Mouse (Mus musculus): ENCODE data around the gene Trp53inp2. TPM values are rescaled to one million over a fixed set of nuclear protein-coding genes. Genes with fewer than 3 reads are reported as not detected.

The Trp53inp2 gene
- total and polyA plus RNA-seq, 3 experiments: 410 to 512 (median 457) TPM

DNA sequence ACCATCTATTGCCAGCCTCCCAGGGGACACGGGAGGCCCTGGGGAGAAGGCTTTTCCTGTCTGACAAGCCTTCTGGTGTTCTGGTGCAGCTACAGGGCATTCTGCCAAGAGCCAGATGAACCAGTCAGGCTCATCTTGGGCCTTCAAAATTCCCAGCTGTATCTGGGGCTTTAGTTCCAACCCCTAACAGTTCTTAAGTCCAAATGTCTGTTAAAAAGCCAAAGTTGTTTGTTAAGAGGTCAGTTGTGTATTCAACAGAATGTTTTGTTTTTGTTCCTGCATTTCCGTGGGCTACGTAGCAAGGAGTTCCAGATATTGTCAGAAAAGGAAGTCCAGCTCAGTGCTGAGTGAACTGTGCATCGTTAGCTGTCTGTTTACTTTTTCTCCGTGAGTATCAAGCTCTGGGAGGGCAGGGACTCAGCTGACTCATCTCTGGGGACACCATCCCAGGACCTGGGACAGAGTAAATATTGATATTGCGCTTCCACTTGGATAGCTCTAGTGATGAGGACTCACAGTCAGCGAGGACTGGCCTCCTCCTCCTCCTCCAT lies 11.5 kb upstream of the Trp53inp2 start:
- H3K36me3 ChIP-seq (ENCODE audit: control insufficient read depth, insufficient read depth, low read length): peaks cover 5% of the 10 kb centered on the region; the same call in 1 of the 2 replicates
- peak; percentile 80 for DNase-seq
- no peaks in the 10 kb centered on the region for H3K27me3 ChIP-seq (ENCODE audit: control insufficient read depth, insufficient read depth, low read length)
- intact Hi-C loops (cut with DNase I): no loop called here
- peak overlapping the region; percentile 74 for H3K27ac ChIP-seq
- H3K4me3 ChIP-seq: no peak overlapping the region
- 13% methylated on average over 7 of the region's 7 CpGs for WGBS
- H3K4me1 ChIP-seq (ENCODE audit: control insufficient read depth, insufficient read depth, low read length): peaks cover 7% of the 10 kb centered on the region
- H3K9ac ChIP-seq (ENCODE audit: low read depth, low read length): no peak overlapping the region
- TF ChIP-seq POLR2A (IDR thresholded peaks at IDR 0.05; ENCODE audit: insufficient read depth, low read depth, low read length) (no peak), EP300 (IDR thresholded peaks at IDR 0.05; ENCODE audit: insufficient read depth, low read depth, low read length) (peak; percentile 69; the same call in 1 of the 2 replicates)
- no peaks in the 10 kb centered on the region for H3K79me2 ChIP-seq (replicated peaks; ENCODE audit: control insufficient read depth, insufficient read depth, low read length)

DNA sequence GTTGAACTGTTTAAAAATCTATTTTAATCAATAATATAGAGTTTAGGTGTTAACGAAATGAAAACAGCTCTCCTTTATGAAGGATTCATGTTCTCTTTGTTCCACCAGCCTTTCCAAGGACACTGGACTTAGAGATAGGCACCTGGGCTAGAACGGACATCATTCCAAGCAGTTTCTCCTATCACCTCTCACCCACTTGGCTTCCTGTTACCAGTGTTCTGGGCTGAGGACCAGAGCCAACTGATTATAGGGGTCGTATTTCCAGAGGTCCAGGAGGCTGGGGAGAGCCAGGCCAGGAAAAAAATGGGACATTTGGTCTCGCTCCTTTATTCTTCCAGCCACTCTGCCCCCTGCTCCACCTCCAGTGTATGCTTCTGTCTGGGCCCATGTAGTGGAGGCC lies 8.4 kb upstream of the Trp53inp2 start:
- no peaks in the 10 kb centered on the region for H3K27me3 ChIP-seq (ENCODE audit: control insufficient read depth, insufficient read depth, low read length)
- H3K79me2 ChIP-seq (replicated peaks; ENCODE audit: control insufficient read depth, insufficient read depth, low read length): no peaks in the 10 kb centered on the region
- no peak overlapping the region for H3K4me3 ChIP-seq
- intact Hi-C loops (cut with DNase I): no loop called here
- peak overlapping the region; percentile 17 for H3K27ac ChIP-seq
- peak in 1 of 2 experiments; percentile 30 for DNase-seq
- no peak overlapping the region for H3K9ac ChIP-seq (ENCODE audit: low read depth, low read length)
- 0 out of 2 replicates have a peak, but pooled peaks have one; percentile 22 for TF ChIP-seq EP300 (IDR thresholded peaks at IDR 0.05; ENCODE audit: insufficient read depth, low read depth, low read length)
- TF ChIP-seq POLR2A (IDR thresholded peaks at IDR 0.05; ENCODE audit: insufficient read depth, low read depth, low read length): no peak
- peaks cover 7% of the 10 kb centered on the region for H3K4me1 ChIP-seq (ENCODE audit: control insufficient read depth, insufficient read depth, low read length)
- peaks cover 5% of the 10 kb centered on the region; the same call in 1 of the 2 replicates for H3K36me3 ChIP-seq (ENCODE audit: control insufficient read depth, insufficient read depth, low read length)
- 13% methylated on average over 4 of the region's 4 CpGs for WGBS

DNA sequence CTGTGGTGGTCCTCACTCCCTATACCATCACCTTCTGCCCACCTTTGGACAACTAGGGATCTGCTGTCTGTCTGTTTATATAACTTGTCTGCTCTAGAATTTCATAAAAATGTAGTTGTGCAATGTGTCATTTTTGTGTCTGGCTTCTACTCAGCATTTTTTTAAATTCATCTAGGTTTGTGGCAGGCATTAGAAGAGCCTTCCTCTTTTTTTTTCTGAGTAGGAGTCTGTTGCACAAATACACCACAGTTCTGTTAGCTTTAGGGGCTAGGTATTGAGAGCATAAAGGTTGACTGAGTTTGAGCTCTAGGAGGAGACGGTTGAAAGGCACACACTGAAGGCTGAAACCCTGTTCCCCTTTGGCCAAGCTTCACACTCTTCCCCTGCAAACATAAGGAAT lies 7.6 kb upstream of the Trp53inp2 start:
- intact Hi-C loops (cut with DNase I): no loop called here
- Histone ChIP-seq H3K4me3 (no peak overlapping the region), H3K27me3 (ENCODE audit: control insufficient read depth, insufficient read depth, low read length) (no peaks in the 10 kb centered on the region), H3K36me3 (ENCODE audit: control insufficient read depth, insufficient read depth, low read length) (peaks cover 5% of the 10 kb centered on the region; the same call in 1 of the 2 replicates), H3K27ac (no peak overlapping the region), H3K9ac (ENCODE audit: low read depth, low read length) (no peak overlapping the region), H3K4me1 (ENCODE audit: control insufficient read depth, insufficient read depth, low read length) (peaks cover 7% of the 10 kb centered on the region), H3K79me2 (replicated peaks; ENCODE audit: control insufficient read depth, insufficient read depth, low read length) (no peaks in the 10 kb centered on the region)
- WGBS: 79% methylated on average over 1 of the region's 1 CpGs
- no peak for TF ChIP-seq EP300 (IDR thresholded peaks at IDR 0.05; ENCODE audit: insufficient read depth, low read depth, low read length)
- no peak for TF ChIP-seq POLR2A (IDR thresholded peaks at IDR 0.05; ENCODE audit: insufficient read depth, low read depth, low read length)
- TF ChIP-seq CTCF (IDR thresholded peaks at IDR 0.05): no peak
- DNase-seq: no peak

GRCm38 (mm10) chr2:155373886-155374285 lies 7.0 kb upstream of the Trp53inp2 start:
- intact Hi-C loops (cut with DNase I): no loop called here
- 70% methylated on average over 1 of the region's 1 CpGs for WGBS
- Histone ChIP-seq H3K27me3 (ENCODE audit: control insufficient read depth, insufficient read depth, low read length) (no peaks in the 10 kb centered on the region), H3K4me1 (ENCODE audit: control insufficient read depth, insufficient read depth, low read length) (peaks cover 7% of the 10 kb centered on the region), H3K36me3 (ENCODE audit: control insufficient read depth, insufficient read depth, low read length) (peaks cover 5% of the 10 kb centered on the region; the same call in 1 of the 2 replicates), H3K9ac (ENCODE audit: low read depth, low read length) (no peak overlapping the region), H3K4me3 (no peak overlapping the region), H3K79me2 (replicated peaks; ENCODE audit: control insufficient read depth, insufficient read depth, low read length) (no peaks in the 10 kb centered on the region), H3K27ac (no peak overlapping the region)
- TF ChIP-seq EP300 (IDR thresholded peaks at IDR 0.05; ENCODE audit: insufficient read depth, low read depth, low read length): no peak
- TF ChIP-seq CTCF (IDR thresholded peaks at IDR 0.05): no peak
- no peak for TF ChIP-seq POLR2A (IDR thresholded peaks at IDR 0.05; ENCODE audit: insufficient read depth, low read depth, low read length)
- DNase-seq: no peak

- Histone ChIP-seq H3K36me3 (ENCODE audit: control insufficient read depth, insufficient read depth, low read length) (peaks cover 5% of the 10 kb centered on the region; the same call in 1 of the 2 replicates), H3K79me2 (replicated peaks; ENCODE audit: control insufficient read depth, insufficient read depth, low read length) (no peaks in the 10 kb centered on the region), H3K4me3 (no peak overlapping the region), H3K4me1 (ENCODE audit: control insufficient read depth, insufficient read depth, low read length) (peaks cover 5% of the 10 kb centered on the region), H3K27me3 (ENCODE audit: control insufficient read depth, insufficient read depth, low read length) (no peaks in the 10 kb centered on the region), H3K9ac (ENCODE audit: low read depth, low read length) (no peak overlapping the region), H3K27ac (no peak overlapping the region)
- intact Hi-C loops (cut with DNase I): no loop called here
- TF ChIP-seq POLR2A (IDR thresholded peaks at IDR 0.05; ENCODE audit: insufficient read depth, low read depth, low read length): no peak
- TF ChIP-seq EP300 (IDR thresholded peaks at IDR 0.05; ENCODE audit: insufficient read depth, low read depth, low read length): no peak
- TF ChIP-seq CTCF (IDR thresholded peaks at IDR 0.05): no peak
- DNase-seq: no peak
Measured at GRCm38 (mm10) chr2:155374521-155374920, 6.3 kb upstream of the Trp53inp2 start.

DNA sequence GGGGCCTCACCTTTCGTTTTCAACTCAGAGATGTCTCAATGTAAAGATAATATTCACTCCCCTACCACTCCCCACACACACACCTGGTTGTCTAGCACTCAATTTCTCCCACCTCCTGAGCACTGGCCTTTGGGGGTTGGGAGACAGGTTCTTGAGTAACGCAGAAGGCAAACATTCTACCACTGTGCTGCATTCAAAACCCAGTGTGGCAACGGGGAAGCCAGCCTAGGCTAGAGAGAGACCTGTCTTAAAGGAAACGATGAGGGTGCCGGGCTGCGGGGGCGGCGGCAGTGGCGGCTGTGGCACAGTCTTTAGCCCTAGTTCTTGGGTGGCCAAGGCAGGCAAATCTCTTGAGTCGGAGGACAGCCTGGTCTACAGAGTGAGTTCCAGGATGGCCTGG lies 4.7 kb upstream of the Trp53inp2 start:
- no peak overlapping the region for H3K9ac ChIP-seq (ENCODE audit: low read depth, low read length)
- DNase-seq: no peak
- H3K4me3 ChIP-seq: no peak overlapping the region
- no peak overlapping the region for H3K27ac ChIP-seq
- H3K36me3 ChIP-seq (ENCODE audit: control insufficient read depth, insufficient read depth, low read length): no peaks in the 10 kb centered on the region
- WGBS: 81% methylated on average over 10 of the region's 10 CpGs
- no peaks in the 10 kb centered on the region for H3K27me3 ChIP-seq (ENCODE audit: control insufficient read depth, insufficient read depth, low read length)
- intact Hi-C loops (cut with DNase I): no loop called here
- H3K79me2 ChIP-seq (replicated peaks; ENCODE audit: control insufficient read depth, insufficient read depth, low read length): no peaks in the 10 kb centered on the region
- H3K4me1 ChIP-seq (ENCODE audit: control insufficient read depth, insufficient read depth, low read length): no peaks in the 10 kb centered on the region; the same call in 1 of the 2 replicates
- TF ChIP-seq CTCF (IDR thresholded peaks at IDR 0.05): no peak
- no peak for TF ChIP-seq POLR2A (IDR thresholded peaks at IDR 0.05; ENCODE audit: insufficient read depth, low read depth, low read length)
- TF ChIP-seq EP300 (IDR thresholded peaks at IDR 0.05; ENCODE audit: insufficient read depth, low read depth, low read length): no peak
